Mouse (Mus musculus) testis, adult 2 months (tissue): ENCODE measurements around the gene Gjd3.
A peak's percentile ranks its signal among the peaks of the same experiment; 100 is the strongest.

Source experiments
- CTCF ChIP-seq: fragments of 200-500 bp; IDR thresholded peaks from 2 replicates; pipeline ENCODE4 v1.5.1; 2012; ENCODE audit warnings: low read depth, mild to moderate bottlenecking, inconsistent platforms, low read length, moderate library complexity; ENCODE audit not compliant: control insufficient read depth, insufficient read depth, insufficient replicate concordance
- POLR2A ChIP-seq: fragments of 200-500 bp; IDR thresholded peaks from 2 replicates; pipeline ENCODE4 v1.6.1; 2012; ENCODE audit warnings: low read depth, mild to moderate bottlenecking, inconsistent platforms, low read length, moderate library complexity; ENCODE audit not compliant: control insufficient read depth

- TF ChIP-seq POLR2A, result peak; percentile 87
- no peak for TF ChIP-seq CTCF
These were observed 41.0 kb upstream of the Gjd3 start, which contains the start of gene Top2a for GRCm38 (mm10) chr11:99023500-99024467.
